Mouse (Mus musculus) T-helper 1 cell (primary cell): ENCODE measurements around the gene Tigit.

Source experiments
- in situ Hi-C: fragments of 300-600 bp; cut with MboI, MseI; formaldehyde crosslinking; loops from one replicate; pipeline ENCODE4 v1.15.1; 2025; ENCODE audit warnings: high pct_unique_total_duplicates

Tigit gene

GRCm38 (mm10) chr16:43668294-43668693 is 4.3 kb upstream of the Tigit start:
- in situ Hi-C loops: no loop called here

GRCm38 (mm10) chr16:43664861-43665260 is 915 bp upstream of the Tigit start:
- in situ Hi-C loops: no loop called here

GRCm38 (mm10) chr16:43662124-43663004 is 1.6 kb downstream of the Tigit start:
- in situ Hi-C loops: no loop called here

GRCm38 (mm10) chr16:43661576-43661975 is 2.4 kb downstream of the Tigit start:
- in situ Hi-C loops: no loop called here

GRCm38 (mm10) chr16:43655183-43655787 is 8.7 kb downstream of the Tigit start:
- in situ Hi-C loops: loop anchor here (5.0 kb wide), 1 partner anchor 42 kb away; no protein-coding TSS in a partner anchor

GRCm38 (mm10) chr16:43654269-43654668 is 9.7 kb downstream of the Tigit start:
- in situ Hi-C loops: no loop called here

GRCm38 (mm10) chr16:43653288-43653687 is 10.7 kb downstream of the Tigit start:
- in situ Hi-C loops: no loop called here

GRCm38 (mm10) chr16:43650355-43651080 is 13.4 kb downstream of the Tigit start:
- in situ Hi-C loops: no loop called here

- in situ Hi-C loops: no loop called here
These were observed 16.3 kb downstream of the Tigit start for GRCm38 (mm10) chr16:43647641-43648040.

GRCm38 (mm10) chr16:43646943-43647342 is 17.0 kb downstream of the Tigit start:
- in situ Hi-C loops: no loop called here

- in situ Hi-C loops: no loop called here
These were observed 18.1 kb downstream of the Tigit start for GRCm38 (mm10) chr16:43645879-43646278.

GRCm38 (mm10) chr16:43641230-43641629 is 22.7 kb downstream of the Tigit start:
- in situ Hi-C loops: no loop called here

- in situ Hi-C loops: no loop called here
These were observed 25.4 kb downstream of the Tigit start for GRCm38 (mm10) chr16:43638406-43639049.

- in situ Hi-C loops: no loop called here
These were observed 26.7 kb downstream of the Tigit start for GRCm38 (mm10) chr16:43637241-43637640.

- in situ Hi-C loops: no loop called here
These were observed 29.9 kb downstream of the Tigit start for GRCm38 (mm10) chr16:43634037-43634436.

- in situ Hi-C loops: no loop called here
These were observed 32.2 kb downstream of the Tigit start for GRCm38 (mm10) chr16:43631758-43632157.

GRCm38 (mm10) chr16:43628662-43629061 is 35.3 kb downstream of the Tigit start:
- in situ Hi-C loops: no loop called here

GRCm38 (mm10) chr16:43625956-43626355 is 38.0 kb downstream of the Tigit start:
- in situ Hi-C loops: no loop called here

GRCm38 (mm10) chr16:43625289-43625688 is 38.7 kb downstream of the Tigit start:
- in situ Hi-C loops: no loop called here

- in situ Hi-C loops: no loop called here
These were observed 39.1 kb downstream of the Tigit start for GRCm38 (mm10) chr16:43624876-43625275.

GRCm38 (mm10) chr16:43623315-43624000 is 40.5 kb downstream of the Tigit start:
- in situ Hi-C loops: no loop called here
